Mouse (Mus musculus): Measurements from ENCODE around the gene Cd27.

Cd27 gene

DNA sequence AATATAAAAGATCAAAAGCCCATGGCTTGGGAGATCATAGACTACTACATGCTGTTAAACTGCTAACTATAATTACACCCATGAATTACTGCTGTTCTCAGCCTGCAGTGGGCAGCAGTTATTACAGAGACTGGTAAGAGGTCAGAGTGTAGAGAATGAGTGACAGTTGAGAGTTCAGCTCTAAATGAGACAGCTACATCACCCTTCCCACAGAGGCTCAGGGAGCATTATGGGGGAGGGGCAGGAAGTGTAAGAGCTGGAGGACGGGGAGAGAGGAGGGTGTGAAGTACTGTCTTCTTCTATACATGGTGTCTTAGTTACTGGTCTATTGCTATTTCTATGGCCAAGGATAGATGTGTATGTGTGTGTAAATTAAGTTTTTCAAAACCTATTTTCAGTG, 7.7 kb upstream of the Cd27 start:
- no peak for DNase-seq (ENCODE audit: low spot score)

- DNase-seq (ENCODE audit: low spot score) = no peak
These were observed 4.8 kb upstream of the Cd27 start for GRCm38 (mm10) chr6:125241566-125241965.

- no peak for DNase-seq (ENCODE audit: low spot score)
These were observed 3.8 kb upstream of the Cd27 start for GRCm38 (mm10) chr6:125240617-125241016.

- DNase-seq (ENCODE audit: low spot score) = no peak
These were observed 2.7 kb upstream of the Cd27 start for GRCm38 (mm10) chr6:125239547-125239946.

DNA sequence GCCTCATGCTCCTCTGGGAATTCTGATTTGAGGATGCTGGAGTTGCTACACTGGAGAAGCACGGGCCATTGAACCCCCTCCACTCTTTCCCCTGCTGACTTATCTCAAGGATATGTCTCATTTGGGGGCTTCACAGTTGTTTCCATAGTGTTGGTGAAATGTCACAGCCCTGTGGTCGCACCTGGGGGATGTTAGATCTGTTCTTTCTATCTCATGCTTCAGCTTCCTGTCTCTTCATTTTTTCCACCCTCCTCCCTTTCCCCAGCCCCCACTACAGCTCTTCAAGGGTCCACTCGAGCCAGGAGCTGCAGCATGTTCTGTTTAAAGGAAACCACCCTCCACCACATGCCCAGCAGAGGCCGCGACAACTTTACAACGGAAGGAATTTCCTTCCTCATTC, 1.6 kb upstream of the Cd27 start:
- DNase-seq (ENCODE audit: low spot score) = no peak

GRCm38 (mm10) chr6:125237421-125237820, 611 bp upstream of the Cd27 start:
- DNase-seq (ENCODE audit: low spot score) = no peak

DNA sequence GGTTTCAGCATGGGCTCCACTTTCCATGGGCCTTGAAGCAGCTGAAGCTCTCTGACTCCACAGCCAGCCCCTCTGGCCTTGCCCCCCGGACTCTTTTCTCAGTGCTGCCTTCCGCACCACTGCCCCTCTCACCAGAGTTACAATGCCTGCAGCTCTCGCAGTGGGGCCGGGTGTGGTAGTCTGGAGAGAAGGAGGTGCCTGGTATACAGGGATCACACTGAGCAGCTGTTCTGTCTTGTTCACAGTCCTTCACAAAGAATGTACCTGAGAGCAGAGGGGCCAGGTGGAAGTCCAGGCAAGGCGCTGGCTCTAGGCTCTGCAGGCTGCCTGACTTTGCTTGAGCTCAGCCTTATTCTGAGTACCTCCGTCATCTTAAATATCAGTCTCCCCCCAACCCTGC, 469 bp downstream of the Cd27 start:
- no peak for DNase-seq (ENCODE audit: low spot score)

DNA sequence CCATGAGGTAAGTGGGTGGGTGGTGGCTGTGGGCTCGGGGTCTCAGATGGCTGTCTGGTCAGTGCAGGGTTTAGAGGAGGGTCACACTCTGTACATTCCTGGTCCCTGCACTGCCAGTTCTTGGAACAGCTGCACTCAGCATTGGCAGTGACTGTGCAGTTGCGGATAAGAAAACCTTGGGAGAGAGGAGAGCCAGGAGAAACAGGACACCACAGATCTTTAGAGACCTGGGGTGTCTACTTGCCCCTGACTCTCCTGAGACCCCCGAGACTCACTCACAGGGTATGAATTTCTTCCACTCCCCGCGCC, 2.3 kb downstream of the Cd27 start:
- no peak for DNase-seq (ENCODE audit: low spot score)

DNA sequence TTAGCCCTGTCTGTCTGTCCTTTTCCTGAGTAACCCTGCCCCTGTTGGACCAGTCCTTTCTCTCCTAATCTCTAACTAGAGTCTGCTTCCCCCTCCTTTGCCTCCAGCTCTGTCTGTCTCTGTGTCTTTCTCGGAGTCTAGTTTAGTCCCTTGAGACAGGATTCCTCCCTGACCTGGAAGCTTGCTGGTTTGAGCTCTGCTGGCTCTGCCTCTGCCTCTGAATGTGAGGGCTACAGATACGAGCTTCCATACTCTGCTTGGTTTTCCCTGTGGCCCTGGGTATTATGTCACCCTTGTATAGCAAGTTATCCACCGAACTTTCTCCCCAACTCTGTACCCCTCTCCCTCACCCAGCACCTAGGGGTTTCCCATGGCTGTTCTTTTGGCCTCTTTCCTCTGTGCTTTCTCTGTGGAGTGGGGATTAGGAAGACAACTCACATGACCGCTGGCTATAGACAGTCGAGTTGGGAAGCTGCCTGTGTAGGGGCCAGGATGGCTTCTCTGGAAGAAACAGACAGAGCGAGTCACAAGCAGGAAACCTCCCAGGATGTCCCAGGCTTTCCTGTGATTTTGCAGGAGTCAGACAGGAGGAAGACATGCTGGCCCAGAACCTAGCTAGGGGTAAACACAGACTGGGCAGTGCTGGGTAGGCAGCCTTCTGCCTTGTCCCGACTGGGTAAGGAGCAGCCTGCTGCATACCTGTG, 2.8 kb downstream of the Cd27 start:
- DNase-seq (ENCODE audit: low spot score) = no peak

DNA sequence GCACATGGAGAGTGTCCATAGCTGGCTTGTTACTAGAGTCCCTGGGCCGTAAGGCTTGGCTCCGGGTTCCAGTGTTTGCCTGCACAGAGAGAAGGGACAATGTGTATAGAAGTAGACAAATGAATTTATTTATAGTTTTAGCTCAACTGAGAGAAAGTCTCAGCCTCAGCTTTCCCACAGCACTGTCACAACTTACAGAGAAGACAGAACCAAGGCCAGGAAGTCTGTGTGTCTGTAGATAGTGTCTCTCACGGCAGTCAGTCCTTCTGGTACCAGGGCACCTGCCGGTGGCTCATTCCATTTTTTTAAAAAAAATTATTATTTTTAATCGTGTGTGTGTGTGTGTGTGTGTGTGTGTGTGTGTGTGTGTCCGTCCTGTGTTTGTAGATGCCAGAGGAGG, 4.3 kb downstream of the Cd27 start:
- no peak for DNase-seq (ENCODE audit: low spot score)

DNA sequence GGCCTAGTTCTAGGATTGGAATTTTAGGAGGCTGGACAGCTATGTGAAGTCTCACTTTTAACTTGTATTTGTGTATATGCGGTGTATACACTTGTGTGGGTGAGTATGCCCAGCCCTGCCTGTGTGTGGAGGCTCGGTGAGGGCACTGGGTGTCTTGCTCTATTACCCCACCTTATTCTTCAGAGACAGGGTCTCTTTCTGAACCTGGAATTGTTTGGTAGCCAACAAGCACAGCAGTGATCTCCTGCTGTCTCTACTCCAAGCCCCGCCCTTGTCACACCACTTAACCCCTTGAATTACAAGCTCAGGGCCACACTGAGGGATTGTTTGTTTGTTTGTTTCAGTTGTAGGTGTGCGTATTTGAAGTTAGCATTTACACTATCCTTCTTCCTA, 4.8 kb downstream of the Cd27 start:
- DNase-seq (ENCODE audit: low spot score) = no peak

DNA sequence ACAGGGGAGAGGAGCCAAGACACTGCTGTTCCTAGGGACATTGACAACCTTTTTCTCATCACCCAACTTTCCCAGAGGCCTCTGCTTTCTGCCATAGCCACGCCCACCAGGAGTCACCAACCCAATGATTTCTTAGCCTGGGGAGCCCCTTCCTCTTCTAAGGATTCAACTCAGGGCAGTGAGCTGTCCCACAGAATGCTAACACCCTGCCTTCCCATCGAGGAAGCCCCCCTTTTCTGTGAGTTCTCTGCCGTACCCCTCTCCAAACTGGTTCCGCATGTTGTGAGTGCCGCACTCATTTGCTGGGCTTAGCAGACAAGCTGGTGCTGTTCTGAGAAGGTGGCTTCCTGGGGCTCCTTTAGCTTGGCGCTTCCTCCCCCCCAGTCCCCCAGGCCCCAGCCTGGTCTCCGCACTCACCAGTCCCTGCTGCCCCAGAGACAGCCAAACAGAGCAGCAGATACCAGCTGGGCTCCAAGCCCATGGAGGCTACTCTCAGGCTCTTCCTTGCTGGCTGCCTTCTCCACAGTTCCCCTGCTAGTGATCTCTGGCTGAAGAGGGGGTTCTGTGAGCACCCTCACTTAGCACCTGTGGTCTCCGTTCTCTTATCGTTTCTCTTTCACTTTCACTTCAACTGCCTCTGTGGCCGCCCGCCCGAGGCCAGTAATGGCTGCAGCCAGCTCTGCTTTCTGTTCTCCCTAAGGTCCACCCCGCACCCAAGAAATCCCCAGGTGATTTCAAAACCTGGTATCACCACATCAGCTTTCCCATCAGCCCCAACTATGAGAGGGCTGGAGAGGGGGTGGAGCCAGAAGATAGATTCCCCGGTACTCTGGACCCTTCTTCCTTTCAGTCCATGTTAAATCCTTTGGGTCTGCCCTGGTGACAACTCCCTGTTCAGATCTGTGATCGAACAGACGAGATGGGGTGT, 5.4 kb downstream of the Cd27 start, which contains the start of gene Tapbpl:
Tapbpl (minus strand) TSS at position 744 of the 928 bp plus-strand sequence.
- no peak for DNase-seq (ENCODE audit: low spot score)

DNA sequence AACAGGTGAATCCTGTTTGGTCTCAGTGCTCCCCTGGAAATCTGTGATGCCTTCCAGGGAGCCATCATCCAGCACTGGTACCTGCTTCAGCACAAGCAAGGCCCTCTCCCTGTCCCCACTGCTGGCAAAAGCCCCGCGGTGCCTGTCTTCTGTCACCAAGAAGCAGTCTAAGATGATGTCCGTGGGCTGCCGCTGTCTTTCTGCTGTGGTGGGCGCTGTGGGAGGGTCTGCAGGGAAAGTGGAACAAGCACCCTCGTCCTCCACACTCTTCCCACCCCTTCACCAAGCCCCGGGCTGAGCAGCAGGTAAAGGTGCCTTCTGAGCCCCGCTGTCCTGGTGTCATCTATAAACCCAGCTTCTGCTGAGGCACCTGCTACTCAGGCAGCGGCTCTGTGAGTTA, 6.2 kb downstream of the Cd27 start:
- no peak for DNase-seq (ENCODE audit: low spot score)

GRCm38 (mm10) chr6:125225518-125226115, 11.2 kb downstream of the Cd27 start:
- no peak for DNase-seq (ENCODE audit: low spot score)

DNA sequence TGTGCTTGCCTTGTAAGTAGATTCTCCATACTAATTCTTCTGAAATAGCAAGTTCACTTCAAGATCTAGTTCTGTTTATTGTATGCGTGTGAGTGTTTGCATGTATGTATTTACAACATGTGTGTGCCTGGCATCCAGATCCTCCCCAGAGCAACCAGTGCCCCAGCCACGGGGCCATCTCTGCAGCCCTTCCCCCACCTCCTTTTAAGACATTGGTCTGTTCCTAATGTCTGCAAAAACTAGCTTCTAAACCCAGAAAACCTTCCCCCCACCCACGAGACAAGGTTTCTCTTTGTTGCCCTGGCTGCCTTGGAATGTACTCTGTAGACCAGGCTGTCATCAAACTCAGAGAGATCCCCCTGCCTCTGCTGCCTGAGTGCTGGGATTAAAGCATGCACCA, 14.2 kb downstream of the Cd27 start:
- no peak for DNase-seq (ENCODE audit: low spot score)

- no peak for DNase-seq (ENCODE audit: low spot score)
These were observed 14.7 kb downstream of the Cd27 start for GRCm38 (mm10) chr6:125222146-125222545.

DNA sequence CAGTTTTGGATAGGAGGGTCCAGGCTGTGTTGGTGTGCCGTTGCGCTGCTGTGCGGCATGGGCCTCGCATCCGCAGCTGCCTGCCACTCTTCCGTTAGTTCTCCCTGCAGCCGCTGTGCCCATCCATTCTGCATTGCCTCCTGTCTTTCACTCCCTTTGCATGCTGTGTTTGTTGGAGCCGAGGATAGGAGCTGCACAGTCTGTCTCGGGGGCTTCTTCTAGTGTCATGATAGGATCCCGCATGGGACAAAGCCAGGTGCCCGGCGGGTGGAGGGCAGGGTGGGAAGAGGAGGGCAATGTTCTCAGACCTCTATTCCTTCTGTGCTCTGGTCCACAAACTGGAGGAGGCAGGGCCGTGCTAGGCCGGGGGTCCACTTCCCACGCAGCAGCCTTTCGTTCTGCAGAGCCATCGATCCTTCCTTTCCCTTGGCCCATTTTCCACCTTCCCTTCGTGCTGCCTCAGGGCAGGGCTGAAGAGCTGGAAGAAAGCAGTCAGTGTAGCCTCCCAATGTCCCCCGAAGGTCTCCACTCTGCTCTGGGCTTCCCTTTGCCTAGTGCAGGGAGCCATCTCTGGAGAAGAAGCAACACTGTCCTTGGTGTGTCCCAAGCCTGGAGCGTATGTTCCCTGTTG, 15.6 kb downstream of the Cd27 start:
- no peak for DNase-seq (ENCODE audit: low spot score)

DNA sequence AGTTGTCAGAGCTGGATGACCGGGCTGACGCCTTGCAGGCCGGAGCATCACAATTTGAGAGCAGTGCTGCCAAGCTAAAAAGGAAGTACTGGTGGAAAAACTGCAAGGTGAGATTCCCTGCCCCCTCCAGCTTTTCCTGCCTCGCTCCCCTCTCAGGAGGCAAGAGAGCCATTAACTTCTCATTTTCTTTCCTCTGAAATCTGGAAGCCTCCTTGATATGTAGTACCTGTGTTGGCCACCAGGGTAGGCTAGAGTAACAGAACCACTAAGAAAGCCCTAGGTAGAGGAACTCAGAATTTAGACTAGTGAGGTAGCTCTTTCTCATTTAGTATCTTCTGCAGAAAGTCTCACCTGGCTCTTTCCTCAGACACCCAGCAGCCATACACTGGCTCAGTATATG, 17.8 kb downstream of the Cd27 start:
- DNase-seq (ENCODE audit: low spot score) = no peak

- DNase-seq (ENCODE audit: low spot score) = no peak
These were observed 18.9 kb downstream of the Cd27 start for GRCm38 (mm10) chr6:125217899-125218298.

- no peak for DNase-seq (ENCODE audit: low spot score)
These were observed 19.9 kb downstream of the Cd27 start for GRCm38 (mm10) chr6:125216898-125217297.

GRCm38 (mm10) chr6:125215148-125215954, 21.5 kb downstream of the Cd27 start, which contains the start of gene Vamp1:
TSS of gene Vamp1 (plus strand) at chr6:125215551.
- DNase-seq (ENCODE audit: low spot score) = peak; percentile 72

GRCm38 (mm10) chr6:125213715-125214114, 23.1 kb downstream of the Cd27 start:
- DNase-seq (ENCODE audit: low spot score) = no peak
